Mouse (Mus musculus): ENCODE data around the gene Slc35f1.

- TF ChIP-seq CTCF (IDR thresholded peaks at IDR 0.05; ENCODE audit: low read depth): no peak
- TF ChIP-seq EP300 (IDR thresholded peaks at IDR 0.05; ENCODE audit: low read depth): no peak
Measured at GRCm38 (mm10) chr10:53006229-53007190, 316.2 kb downstream of the Slc35f1 start.

Measured in liver, postnatal 0 days (tissue).